In genomic region chr13:73603046-73603445, GRCm38 (mm10) we compare ENCODE assay signal across 8 mouse cellular contexts. TPM values are rescaled to one million over a fixed set of nuclear protein-coding genes. Genes with fewer than 3 reads are reported as not detected.
DNase-seq lines count a peak whose midpoint lies in the region; ATAC-seq and TF ChIP-seq lines count a peak whose summit lies in the region.

No protein-coding gene starts in this region.

- no peak for TF ChIP-seq CTCF in left cerebral cortex, adult 2 months (IDR thresholded peaks at IDR 0.05)
- no peak for TF ChIP-seq CTCF in cortical plate, adult 2 months (IDR thresholded peaks at IDR 0.05; ENCODE audit: extremely low read depth, insufficient read depth, low read length)
- no peak for TF ChIP-seq CTCF in hindbrain, postnatal 0 days (IDR thresholded peaks at IDR 0.05; ENCODE audit: low read depth)

- H3K4me3 ChIP-seq in left cerebral cortex, adult 2 months = peak overlapping the region; percentile 70
- peak overlapping the region; percentile 93 for H3K4me3 ChIP-seq in cortical plate, adult 2 months (ENCODE audit: insufficient read depth, low read length)
- peak overlapping the region; percentile 80 for H3K4me3 ChIP-seq in hindbrain, postnatal 0 days (ENCODE audit: low read length)

- peak overlapping the region; percentile 88 for H3K9ac ChIP-seq in hindbrain, postnatal 0 days (replicated peaks; ENCODE audit: low read length)

- peak overlapping the region; percentile 98 for H3K4me2 ChIP-seq in hindbrain, postnatal 0 days (ENCODE audit: low read depth, low read length)

- H3K27ac ChIP-seq in left cerebral cortex, adult 2 months = peak overlapping the region; percentile 76
- H3K27ac ChIP-seq in cortical plate, adult 2 months (ENCODE audit: insufficient read depth, low read length) = no peak overlapping the region
- 0 out of 2 replicates have a peak overlapping the region, but pooled peaks have one; percentile 70 for H3K27ac ChIP-seq in hindbrain, postnatal 0 days

- H3K36me3 ChIP-seq in hindbrain, postnatal 0 days (ENCODE audit: insufficient read depth, low read length) = peaks cover 10% of the 10 kb centered on the region

- no peak for DNase-seq in left cerebral cortex, adult 2 months (ENCODE audit: extremely low spot score in 1 of 2, low spot score in 2 of 2)
- DNase-seq in left cerebral cortex, adult 18-20 months (ENCODE audit: low spot score in 2 of 2) = no peak
- no peak for DNase-seq in hindbrain, postnatal 0 days (ENCODE audit: low spot score)
- DNase-seq in naive thymus-derived CD4-positive, alpha-beta T cell, adult 2 months (ENCODE audit: low read depth) = peak; percentile 17
- no peak for DNase-seq in spleen, postnatal 4 days (ENCODE audit: low spot score in 2 of 2)
- no peak for DNase-seq in ovary, adult 18-20 months (ENCODE audit: low spot score)
- no peak for DNase-seq in urinary bladder, adult 18-20 months (ENCODE audit: low spot score in 2 of 2)

- TF ChIP-seq POLR2A in cortical plate, adult 2 months (IDR thresholded peaks at IDR 0.05; ENCODE audit: extremely low read depth, insufficient read depth, low read length) = no peak

- H3K27me3 ChIP-seq in hindbrain, postnatal 0 days (ENCODE audit: insufficient read depth, low read length) = no peaks in the 10 kb centered on the region

- ATAC-seq in hindbrain, postnatal 0 days = no peak

- 53% methylated on average over 4 of the region's 4 CpGs for WGBS in hindbrain, postnatal 0 days

- no peaks in the 10 kb centered on the region for H3K9me3 ChIP-seq in hindbrain, postnatal 0 days (ENCODE audit: low read length)

- H3K4me1 ChIP-seq in cortical plate, adult 2 months (ENCODE audit: control insufficient read depth, insufficient read depth, low read length) = peaks cover 7% of the 10 kb centered on the region
- H3K4me1 ChIP-seq in hindbrain, postnatal 0 days (ENCODE audit: insufficient read depth, low read length) = peaks cover 16% of the 10 kb centered on the region

- intact Hi-C loops in left cerebral cortex, adult 2 months (cut with DNase I) = loop anchor here (5.0 kb wide), 1 partner anchor 276 kb away; the partner anchor contains the start of genes Mrpl36 and Ndufs6

RNA-seq across cellular contexts. Expression of gene Clptm1l, which starts 0.8 kb away (rescaled TPM):
- 100 to 1,000 TPM; 115 to 123 TPM for total RNA-seq in left cerebral cortex, adult 2 months (2021)
- total RNA-seq in left cerebral cortex, adult 18-20 months (2021) = 100 to 1,000 TPM; 109 to 128 TPM
- 136 and 147 TPM in 2 replicates for polyA plus RNA-seq in cortical plate, adult 2 months (2012; rRNA removed)
- 130 and 150 TPM in 2 replicates for total RNA-seq in hindbrain, postnatal 0 days (2014; rRNA removed)
- polyA plus RNA-seq in hindbrain, postnatal 0 days (2015; fragmentation: Nextera tagmentation; extraction: Ambion mirVana) = 127 and 131 TPM in 2 replicates

RNA-seq across cellular contexts. Expression of gene Tert, which starts 23.7 kb away (rescaled TPM):
- total RNA-seq in left cerebral cortex, adult 2 months (2021) = 1 to 10 TPM; 4.1 to 4.4 TPM
- 1 to 10 TPM; 2.6 to 3.0 TPM for total RNA-seq in left cerebral cortex, adult 18-20 months (2021)
- 3.0 and 3.3 TPM in 2 replicates for polyA plus RNA-seq in cortical plate, adult 2 months (2012; rRNA removed)
- 5.6 and 8.0 TPM in 2 replicates for total RNA-seq in hindbrain, postnatal 0 days (2014; rRNA removed)
- polyA plus RNA-seq in hindbrain, postnatal 0 days (2015; fragmentation: Nextera tagmentation; extraction: Ambion mirVana) = 2.6 and 2.7 TPM in 2 replicates
